In the genomic region with DNA sequence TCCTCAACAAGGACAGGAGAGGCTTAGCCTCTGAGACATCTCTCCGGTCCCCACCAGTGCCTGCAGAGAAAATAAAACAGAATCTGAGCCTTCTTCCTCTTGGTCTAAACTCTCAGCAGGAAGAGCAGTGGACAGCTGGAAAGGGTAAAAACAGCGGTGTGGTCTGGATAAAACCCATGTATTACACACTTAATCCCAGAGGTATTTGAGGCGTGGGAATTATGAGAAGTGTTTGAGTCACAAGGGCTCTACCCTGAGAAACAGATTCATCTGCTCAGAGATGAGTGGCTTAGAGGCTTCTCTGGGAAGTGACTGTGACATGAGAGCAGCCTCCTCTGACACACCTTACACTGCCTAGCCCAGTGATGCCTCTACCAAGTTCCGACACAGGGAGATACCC, we compare ENCODE assay signal across 13 mouse cellular contexts. TPM values are rescaled to one million over a fixed set of nuclear protein-coding genes. Genes with fewer than 3 reads are reported as not detected.
"Had no signal": no experiment of that assay in that cellular context is flagged by ENCODE, and none has a peak within 500 bp of the region (broad histone marks: within the 10 kb centered on the region; RNA-seq: fewer than 3 reads in every experiment).

No protein-coding gene starts in this region.

- H3K9ac ChIP-seq: limb, embryonic 12.5 days; liver, embryonic 14.5 days; midbrain, embryonic 12.5 days had no signal

- H3K4me2 ChIP-seq: limb, embryonic 12.5 days; midbrain, embryonic 12.5 days had no signal

- H3K36me3 ChIP-seq: limb, embryonic 12.5 days; midbrain, embryonic 12.5 days had no signal

- ATAC-seq: midbrain, embryonic 16.5 days had no signal

- H3K4me1 ChIP-seq: midbrain, embryonic 12.5 days had no signal

- H3K27me3 ChIP-seq: limb, embryonic 12.5 days had no signal

- H3K27ac ChIP-seq: limb, embryonic 12.5 days; liver, embryonic 14.5 days; midbrain, embryonic 12.5 days had no signal

- DNase-seq: kidney, postnatal 25 days; layer of hippocampus, postnatal 36 days; lung, adult 18-20 months; right cerebral cortex, postnatal 25 days; thymus, adult 18-20 months; thymus, postnatal 14 days had no signal

- H3K4me3 ChIP-seq: limb, embryonic 12.5 days; midbrain, embryonic 12.5 days had no signal

- H3K9me3 ChIP-seq: limb, embryonic 12.5 days; midbrain, embryonic 12.5 days had no signal

RNA-seq across cellular contexts. Expression of gene Npas4, which starts 27.5 kb away (rescaled TPM):
- polyA plus RNA-seq: kidney, embryonic 16.5 days; limb, embryonic 12.5 days; liver, adult 2 months; lung, embryonic 16.5 days had no signal
